In genomic region chr13:45410936-45411335, GRCm38 (mm10) we compare ENCODE assay signal across 23 mouse cellular contexts. TPM values are rescaled to one million over a fixed set of nuclear protein-coding genes. Genes with fewer than 3 reads are reported as not detected.
DNase-seq lines count a peak whose midpoint lies in the region; ATAC-seq and TF ChIP-seq lines count a peak whose summit lies in the region.
"Had no signal": no experiment of that assay in that cellular context is flagged by ENCODE, and none has a peak within 500 bp of the region (broad histone marks: within the 10 kb centered on the region; RNA-seq: fewer than 3 reads in every experiment).

No protein-coding gene starts in this region.

- H3K36me3 ChIP-seq in heart, embryonic 11.5 days (ENCODE audit: control insufficient read depth, insufficient read depth, low read length) = peaks cover 21% of the 10 kb centered on the region
- peaks cover 73% of the 10 kb centered on the region for H3K36me3 ChIP-seq in kidney, embryonic 16.5 days (ENCODE audit: insufficient read depth, low read length)
- peaks cover 9 to 19% of the 10 kb centered on the region in 2 experiments for H3K36me3 ChIP-seq in MEL (ENCODE audit: control insufficient read depth in 1 of 2, insufficient read depth in 2 of 2, low read length in 2 of 2)
- H3K36me3 ChIP-seq: G1E had no signal

- no peaks in the 10 kb centered on the region for H3K79me2 ChIP-seq in MEL (ENCODE audit: control insufficient read depth, insufficient read depth, low read length, poor library complexity)

- no peak for TF ChIP-seq CTCF in MEL (IDR thresholded peaks at IDR 0.05 in 2 of 3, conservative IDR thresholded peaks at IDR 0.05 in 1 of 3; ENCODE audit: control insufficient read depth in 1 of 3, insufficient read depth in 1 of 3, low read depth in 2 of 3, low read length in 3 of 3, poor library complexity in 1 of 3, severe bottlenecking in 1 of 3)

- TF ChIP-seq RAD21 in MEL (IDR thresholded peaks at IDR 0.05; ENCODE audit: low read depth, low read length) = no peak

- H3K4me3 ChIP-seq in heart, embryonic 11.5 days (ENCODE audit: low read depth, low read length) = no peak overlapping the region
- no peak overlapping the region for H3K4me3 ChIP-seq in kidney, embryonic 16.5 days (ENCODE audit: low read length)
- H3K4me3 ChIP-seq in MEL (ENCODE audit: control insufficient read depth in 1 of 2, insufficient read depth in 1 of 2, low read depth in 2 of 2, low read length in 2 of 2) = no peak overlapping the region
- H3K4me3 ChIP-seq: embryonic facial prominence, embryonic 10.5 days; embryonic facial prominence, embryonic 12.5 days; forebrain, embryonic 13.5 days; forebrain, embryonic 15.5 days had no signal

- no peaks in the 10 kb centered on the region for H3K27me3 ChIP-seq in heart, embryonic 11.5 days (ENCODE audit: control insufficient read depth, insufficient read depth, low read length)
- no peaks in the 10 kb centered on the region for H3K27me3 ChIP-seq in kidney, embryonic 16.5 days (ENCODE audit: insufficient read depth, low read length)
- no peaks in the 10 kb centered on the region for H3K27me3 ChIP-seq in MEL (ENCODE audit: control insufficient read depth in 1 of 2, insufficient read depth in 2 of 2, low read length in 2 of 2)
- H3K27me3 ChIP-seq: CH12.LX; embryonic facial prominence, embryonic 12.5 days; forebrain, embryonic 13.5 days; forebrain, embryonic 15.5 days had no signal

- no peak overlapping the region for H3K9ac ChIP-seq in heart, embryonic 11.5 days (ENCODE audit: low read depth, low read length)
- no peak overlapping the region for H3K9ac ChIP-seq in kidney, embryonic 16.5 days (replicated peaks; ENCODE audit: low read length)
- H3K9ac ChIP-seq in MEL (ENCODE audit: control insufficient read depth, low read depth, low read length, poor library complexity, severe bottlenecking) = no peak overlapping the region
- H3K9ac ChIP-seq: embryonic facial prominence, embryonic 12.5 days; forebrain, embryonic 13.5 days; forebrain, embryonic 15.5 days; forebrain, postnatal 0 days had no signal

- peak; percentile 35 to 41; a peak in 2 of 4 replicates for TF ChIP-seq EP300 in MEL (IDR thresholded peaks at IDR 0.05; ENCODE audit: low read depth in 1 of 2, low read length in 2 of 2)

- no peaks in the 10 kb centered on the region for H3K9me3 ChIP-seq in heart, embryonic 11.5 days (replicated peaks; ENCODE audit: control insufficient read depth, low read length)
- H3K9me3 ChIP-seq in kidney, embryonic 16.5 days (ENCODE audit: low read length) = no peaks in the 10 kb centered on the region
- no peaks in the 10 kb centered on the region for H3K9me3 ChIP-seq in MEL (replicated peaks; ENCODE audit: insufficient read depth, low read length)
- H3K9me3 ChIP-seq: forebrain, embryonic 13.5 days; forebrain, embryonic 15.5 days; G1E had no signal

- WGBS in heart, embryonic 11.5 days (ENCODE audit: insufficient replicate concordance) = 64% methylated on average over 4 of the region's 4 CpGs
- 77% methylated on average over 4 of the region's 4 CpGs for WGBS in kidney, embryonic 16.5 days

- no peak for ATAC-seq in heart, embryonic 11.5 days (replicated peaks; ENCODE audit: insufficient number of reproducible peaks, low FRiP score, low TSS enrichment)
- no peak for ATAC-seq in kidney, embryonic 16.5 days (ENCODE audit: low FRiP score, low TSS enrichment)
- ATAC-seq: CD4-positive, CD25-positive, alpha-beta regulatory T cell, adult 4 months; forebrain, embryonic 13.5 days; forebrain, embryonic 15.5 days; forebrain, postnatal 0 days had no signal

- H3K27ac ChIP-seq in heart, embryonic 11.5 days (ENCODE audit: low read depth, low read length) = no peak overlapping the region
- no peak overlapping the region for H3K27ac ChIP-seq in kidney, embryonic 16.5 days (ENCODE audit: low read length)
- H3K27ac ChIP-seq in MEL (ENCODE audit: control insufficient read depth, low read depth, low read length) = no peak overlapping the region
- H3K27ac ChIP-seq: embryonic facial prominence, embryonic 10.5 days; embryonic facial prominence, embryonic 12.5 days; forebrain, embryonic 13.5 days; forebrain, embryonic 15.5 days had no signal

- DNase-seq in heart, adult 11 months = peak; percentile 71
- peak; percentile 36 to 51 for DNase-seq in kidney, postnatal 25 days
- DNase-seq in MEL (ENCODE audit: low read depth, low spot score) = peak; percentile 29
- DNase-seq in spleen, postnatal 4 days (ENCODE audit: low spot score in 2 of 2) = no peak
- DNase-seq: adrenal gland, adult 2 months; adrenal gland, postnatal 10 days; adrenal gland, postnatal 25 days; B cell, adult 2 months; cerebellum, adult 11-12 months; cerebellum, adult 2 months; cerebellum, adult 9-10 months; cerebellum, postnatal 10 days; cerebellum, postnatal 25 days; forebrain, postnatal 0 days had no signal

- no peak overlapping the region for H3K4me2 ChIP-seq in heart, embryonic 11.5 days
- no peak overlapping the region for H3K4me2 ChIP-seq in kidney, embryonic 16.5 days (replicated peaks; ENCODE audit: low read depth, low read length)
- H3K4me2 ChIP-seq: embryonic facial prominence, embryonic 12.5 days; forebrain, embryonic 13.5 days; forebrain, embryonic 15.5 days had no signal

- no peak for TF ChIP-seq POLR2A in MEL (IDR thresholded peaks at IDR 0.05; ENCODE audit: control insufficient read depth in 1 of 2, insufficient read depth in 1 of 2, low read depth in 1 of 2, low read length in 2 of 2, poor library complexity in 1 of 2)

- peaks cover 14% of the 10 kb centered on the region for H3K4me1 ChIP-seq in heart, embryonic 11.5 days (ENCODE audit: control insufficient read depth, insufficient read depth, low read length)
- H3K4me1 ChIP-seq in kidney, embryonic 16.5 days (ENCODE audit: insufficient read depth, low read length) = 0 out of 2 replicates have a peak, but pooled peaks cover 8% of the 10 kb centered on the region
- H3K4me1 ChIP-seq in MEL (ENCODE audit: control insufficient read depth in 1 of 2, insufficient read depth in 2 of 2, low read length in 2 of 2) = peaks cover 7 to 19% of the 10 kb centered on the region in 2 experiments
- H3K4me1 ChIP-seq: forebrain, embryonic 13.5 days; forebrain, embryonic 15.5 days had no signal

TF ChIP-seq in MEL, 35 proteins besides CTCF, POLR2A, EP300 and RAD21:
- TF ChIP-seq BHLHE40 (IDR thresholded peaks at IDR 0.05; ENCODE audit: borderline replicate concordance, low read depth, low read length) (no peak), ETS1 (IDR thresholded peaks at IDR 0.05; ENCODE audit: low read depth, low read length) (no peak)

RNA-seq across cellular contexts. Expression of gene Mylip, which starts 21.4 kb away (rescaled TPM):
- 4.5 and 4.9 TPM in 2 replicates for polyA plus RNA-seq in heart, embryonic 11.5 days (2014; fragmentation: Nextera tagmentation; extraction: Ambion mirVana)
- 16.0 and 16.2 TPM in 2 replicates for polyA plus RNA-seq in kidney, embryonic 16.5 days (2015; fragmentation: Nextera tagmentation; extraction: Ambion mirVana)
- total RNA-seq in MEL (2012; rRNA removed) = 1.4 and 1.8 TPM in 2 replicates
- 1 to 10 TPM in 1 of 2 experiments, not detected in 1; 7.6 TPM for polyA plus RNA-seq in MEL (2012; ENCODE audit: insufficient read depth in 1 of 2, insufficient read length in 2 of 2, low read depth in 1 of 2, low replicate concordance in 2 of 2, missing spikeins in 1 of 2)

Comparison
In these comparisons a context has a peak if more than half of its experiments do, and no peak if none do; other contexts are left out.
1. DNase-seq: peak in heart, adult 11 months (single experiment), kidney, postnatal 25 days (2 of 2) and MEL (single experiment); none in spleen, postnatal 4 days (0 of 2).